Mouse (Mus musculus) stomach, postnatal 0 days (tissue): ENCODE data around the gene Fbxo8.

ENCODE experiments used
- CTCF ChIP-seq: IDR thresholded peaks from 2 replicates; pipeline ENCODE4 v1.5.1; 2016; ENCODE audit warnings: antibody characterized with exemption, low read depth, mild to moderate bottlenecking, moderate library complexity
- EP300 ChIP-seq: optimal IDR thresholded peaks from 2 replicates; pipeline ENCODE3; 2016; ENCODE audit warnings: antibody characterized with exemption

GRCm38 (mm10) chr8:56530359-56530758 is 20.5 kb upstream of the Fbxo8 start:
- TF ChIP-seq CTCF (peak; percentile 92), EP300 (no peak)
